Mouse (Mus musculus): ENCODE data around the gene Kars.

The Kars gene

DNA sequence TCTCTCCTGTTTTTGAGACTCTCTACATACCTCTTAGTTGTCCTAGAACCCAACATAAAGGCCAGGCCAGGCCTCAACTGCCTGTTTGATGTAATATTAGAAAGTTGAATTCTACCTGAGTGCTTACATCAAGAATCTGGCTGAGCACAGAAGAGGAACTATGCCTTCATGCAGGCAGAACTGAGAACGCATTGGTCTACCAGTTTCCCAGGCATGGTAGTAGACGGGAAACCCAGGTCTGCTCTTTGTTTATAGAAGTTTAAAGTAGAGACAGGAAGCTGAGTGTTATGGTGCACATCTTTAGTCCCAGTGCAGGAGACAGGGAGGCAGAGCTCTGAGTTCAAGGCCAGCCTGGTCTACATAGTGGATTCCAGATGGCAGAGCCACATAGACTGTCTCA lies 64.0 kb downstream of the Kars start:
- no peak for DNase-seq (ENCODE audit: low spot score)

DNA sequence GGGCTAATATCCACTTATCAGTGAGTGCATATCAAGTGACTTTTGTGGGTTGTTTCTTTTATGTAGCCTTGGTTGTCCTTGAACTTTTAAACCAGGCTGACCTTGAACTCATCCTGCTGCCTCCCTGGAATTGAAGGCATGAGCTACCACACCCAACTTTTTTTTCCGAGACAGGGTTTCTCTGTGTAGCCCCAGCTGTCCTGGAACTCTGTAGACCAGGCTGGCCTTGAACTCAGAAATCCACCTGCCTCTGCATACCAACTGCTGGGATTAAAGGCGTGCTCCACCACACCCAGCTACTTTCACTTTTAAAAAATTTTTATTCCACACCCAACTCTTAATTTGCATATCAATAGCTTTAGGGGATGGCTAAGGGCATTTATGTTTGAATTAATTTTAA lies 67.6 kb downstream of the Kars start:
- DNase-seq (ENCODE audit: low spot score), result no peak
